Mouse (Mus musculus): Measurements from ENCODE around the gene Olfr231. TPM values are rescaled to one million over a fixed set of nuclear protein-coding genes. Genes with fewer than 3 reads are reported as not detected.

Gene Olfr231
- polyA plus RNA-seq, 1 experiment from 2014 or later: 0.90 TPM

Other genes starting within 250 kb of the Olfr231 start
- 0.28 and 0.40 TPM in 2 replicates for gene Ifi211, start 208.1 kb downstream of the Olfr231 start, polyA plus RNA-seq (2014; fragmentation: Nextera tagmentation; extraction: Ambion mirVana)
- gene Mndal, start 178.7 kb downstream of the Olfr231 start, polyA plus RNA-seq (2014; fragmentation: Nextera tagmentation; extraction: Ambion mirVana): 0.49 and 0.75 TPM in 2 replicates
- 0.17 and 0.38 TPM in 2 replicates for gene Ifi203, start 178.5 kb downstream of the Olfr231 start, polyA plus RNA-seq (2014; fragmentation: Nextera tagmentation; extraction: Ambion mirVana)
- gene Ifi202b, start 138.4 kb downstream of the Olfr231 start, polyA plus RNA-seq (2014; fragmentation: Nextera tagmentation; extraction: Ambion mirVana): 0.20 and 0.36 TPM in 2 replicates
- gene Ifi205, start 89.4 kb downstream of the Olfr231 start, polyA plus RNA-seq (2014; fragmentation: Nextera tagmentation; extraction: Ambion mirVana): not detected in 2 replicates
- gene Olfr433, start 80.5 kb downstream of the Olfr231 start, polyA plus RNA-seq (2014; fragmentation: Nextera tagmentation; extraction: Ambion mirVana): not detected in 2 replicates
- not detected in 2 replicates for gene Olfr432, start 72.0 kb downstream of the Olfr231 start, polyA plus RNA-seq (2014; fragmentation: Nextera tagmentation; extraction: Ambion mirVana)
- 0.07 TPM in 1 of 2 replicates, not detected in the other for gene Olfr430, start 54.6 kb downstream of the Olfr231 start, polyA plus RNA-seq (2014; fragmentation: Nextera tagmentation; extraction: Ambion mirVana)
- gene Olfr429, start 36.8 kb downstream of the Olfr231 start, polyA plus RNA-seq (2014; fragmentation: Nextera tagmentation; extraction: Ambion mirVana): not detected in 2 replicates
- not detected in 2 replicates for gene Olfr427, start 24.3 kb downstream of the Olfr231 start, polyA plus RNA-seq (2014; fragmentation: Nextera tagmentation; extraction: Ambion mirVana)
- 0.29 TPM in 1 of 2 replicates, not detected in the other for gene Olfr424, start 10.4 kb upstream of the Olfr231 start, polyA plus RNA-seq (2014; fragmentation: Nextera tagmentation; extraction: Ambion mirVana)
- gene Olfr420, start 34.5 kb upstream of the Olfr231 start, polyA plus RNA-seq (2014; fragmentation: Nextera tagmentation; extraction: Ambion mirVana): 0.14 and 0.34 TPM in 2 replicates
- 2.0 and 2.4 TPM in 2 replicates for gene Spta1, start 51.6 kb upstream of the Olfr231 start, polyA plus RNA-seq (2014; fragmentation: Nextera tagmentation; extraction: Ambion mirVana)
- not detected in 2 replicates for gene Olfr419, start 130.9 kb upstream of the Olfr231 start, polyA plus RNA-seq (2014; fragmentation: Nextera tagmentation; extraction: Ambion mirVana)
- not detected in 2 replicates for gene Mptx1, start 209.4 kb upstream of the Olfr231 start, polyA plus RNA-seq (2014; fragmentation: Nextera tagmentation; extraction: Ambion mirVana)
- not detected in 2 replicates for gene Olfr417, start 244.0 kb upstream of the Olfr231 start, polyA plus RNA-seq (2014; fragmentation: Nextera tagmentation; extraction: Ambion mirVana)

All from embryonic facial prominence, embryonic 11.5 days (tissue).